Mouse (Mus musculus) c-Kit-negative CD71-positive TER-119-positive erythroid progenitor cells, embryonic 14.5 days (primary cell): Measurements from ENCODE around the gene Sparc.
"Not testable (repeated sequence)": the region's sequence is repeated elsewhere in the genome, so short reads cannot be mapped to it uniquely, and the experiment has no call there.

ENCODE experiments used
- DNase-seq: peaks from one replicate; pipeline ENCODE4 v3.0.0-alpha.2; 2013; ENCODE audit warnings: low read depth, low spot score

Gene Sparc

GRCm38 (mm10) chr11:55436089-55436488 is 13.1 kb upstream of the Sparc start:
- no peak for DNase-seq

- no peak for DNase-seq
Observed at GRCm38 (mm10) chr11:55432981-55433380, 10.0 kb upstream of the Sparc start.

DNA sequence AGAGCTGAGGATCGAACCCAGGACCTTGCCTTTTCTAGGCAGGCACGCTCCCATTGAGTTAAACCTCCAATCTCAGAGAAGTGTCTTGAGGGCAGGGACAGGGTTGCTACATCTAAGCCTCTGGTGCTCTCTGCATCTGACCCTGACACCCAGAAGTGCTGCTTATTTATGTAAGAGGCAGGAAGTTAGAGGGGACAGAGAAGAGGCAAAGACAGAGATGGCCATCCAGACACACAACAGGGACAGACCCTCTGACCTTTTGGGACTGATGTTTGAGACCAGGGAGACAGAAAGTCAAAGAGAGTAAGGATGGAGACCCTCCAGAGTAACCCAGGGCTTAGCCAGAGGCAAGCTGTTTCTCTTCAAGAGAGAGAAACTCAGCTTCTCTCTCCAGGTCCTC is 7.0 kb upstream of the Sparc start:
- no peak for DNase-seq

- DNase-seq, result no peak
Observed at GRCm38 (mm10) chr11:55428186-55429012, 5.4 kb upstream of the Sparc start.

- no peak for DNase-seq
Observed at GRCm38 (mm10) chr11:55424746-55425360, 1.9 kb upstream of the Sparc start.

GRCm38 (mm10) chr11:55423756-55424155 is 773 bp upstream of the Sparc start:
- DNase-seq, result no peak

- no peak for DNase-seq
Observed at GRCm38 (mm10) chr11:55419678-55420307, 3.2 kb downstream of the Sparc start.

DNA sequence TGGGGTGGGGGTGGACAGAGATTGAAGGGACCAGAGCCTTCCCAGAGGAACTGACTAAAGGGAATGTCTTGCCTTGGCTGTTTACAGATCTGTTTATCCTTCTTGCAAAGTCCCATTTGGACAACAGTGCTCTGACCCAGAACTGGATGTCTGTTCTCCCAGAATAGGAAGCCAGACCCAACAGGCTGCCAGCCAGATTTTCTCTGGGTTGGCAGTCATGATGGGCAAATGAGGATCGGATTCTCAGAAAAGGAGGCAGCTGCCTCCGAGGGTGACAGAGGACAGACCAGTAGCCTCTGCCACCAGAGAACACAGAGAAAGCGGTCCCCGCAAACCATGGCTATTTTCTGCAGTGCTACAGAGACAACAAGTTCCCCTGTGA is 3.7 kb downstream of the Sparc start:
- DNase-seq, result no peak

- no peak for DNase-seq
Observed at GRCm38 (mm10) chr11:55418704-55419061, 4.3 kb downstream of the Sparc start.

DNA sequence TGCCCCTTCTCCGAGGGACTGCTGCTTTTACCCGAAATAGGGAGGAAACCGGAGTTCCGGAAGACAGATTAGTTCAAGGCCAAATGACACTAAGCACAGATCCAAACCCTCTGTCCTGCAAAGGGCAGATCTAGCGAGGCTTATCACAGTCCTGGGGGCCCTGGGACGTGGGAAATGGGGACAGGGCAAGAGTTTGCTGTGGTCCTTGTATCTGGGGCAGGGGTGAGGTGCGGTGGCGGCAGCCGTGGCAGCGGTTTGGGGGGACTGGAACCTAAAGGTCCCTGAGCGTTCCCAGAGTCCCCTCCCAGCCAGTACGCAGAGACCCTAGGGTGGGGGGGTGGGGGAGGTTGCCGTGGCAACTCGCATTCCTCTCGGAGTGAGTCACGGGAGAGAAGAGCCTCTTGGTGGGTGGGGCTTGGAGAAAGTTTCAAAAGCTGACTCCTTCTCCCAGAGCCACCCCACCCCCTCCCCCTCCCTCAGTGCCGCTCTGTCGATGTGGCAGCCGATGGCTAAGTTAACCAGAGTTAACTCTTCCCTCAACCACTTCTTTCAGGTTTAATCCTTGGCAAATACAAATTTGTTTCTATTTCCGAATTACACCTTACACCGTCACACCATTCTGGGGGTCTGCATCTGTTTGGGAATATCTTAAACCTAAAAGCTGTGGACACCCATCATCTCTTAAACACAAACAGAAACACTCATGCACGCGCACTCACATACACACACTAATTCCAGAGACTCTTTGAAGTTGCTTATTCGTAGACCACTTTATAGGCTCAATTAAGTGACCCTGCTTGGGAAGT is 4.9 kb downstream of the Sparc start:
- no peak for DNase-seq

DNA sequence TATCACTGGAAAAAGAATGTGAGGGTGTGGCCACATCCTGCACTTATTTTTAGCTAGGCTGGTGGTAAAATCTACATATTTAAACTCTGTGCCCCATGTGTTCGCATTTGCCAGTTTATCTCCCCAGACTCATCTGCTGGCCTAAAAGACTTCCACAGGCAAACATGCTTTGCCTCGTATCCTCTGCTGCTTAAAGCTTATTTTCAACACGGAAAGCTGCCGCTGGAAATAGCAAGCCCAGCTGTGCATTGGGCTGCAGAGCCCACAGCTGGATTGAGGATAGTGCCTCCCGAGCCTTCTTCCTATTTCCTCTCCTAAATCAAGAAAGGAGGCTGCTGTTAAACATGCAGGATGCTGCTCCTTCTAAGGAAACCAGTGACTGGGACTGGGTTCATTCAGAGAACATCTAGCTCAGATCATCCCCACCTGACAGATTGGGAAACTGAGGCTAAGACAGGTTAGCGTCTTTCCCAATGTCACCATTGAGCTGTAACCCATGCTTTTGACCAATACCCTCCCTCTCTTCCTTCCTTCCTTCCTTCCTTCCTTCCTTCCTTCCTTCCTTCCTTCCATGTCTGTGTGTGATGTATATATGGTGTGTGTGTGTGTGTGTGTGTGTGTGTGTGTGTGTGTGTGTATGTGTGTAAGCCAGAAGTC is 6.2 kb downstream of the Sparc start:
- no peak for DNase-seq

- DNase-seq, result not testable (repeated sequence)
Observed at GRCm38 (mm10) chr11:55415731-55416130, 7.3 kb downstream of the Sparc start.

DNA sequence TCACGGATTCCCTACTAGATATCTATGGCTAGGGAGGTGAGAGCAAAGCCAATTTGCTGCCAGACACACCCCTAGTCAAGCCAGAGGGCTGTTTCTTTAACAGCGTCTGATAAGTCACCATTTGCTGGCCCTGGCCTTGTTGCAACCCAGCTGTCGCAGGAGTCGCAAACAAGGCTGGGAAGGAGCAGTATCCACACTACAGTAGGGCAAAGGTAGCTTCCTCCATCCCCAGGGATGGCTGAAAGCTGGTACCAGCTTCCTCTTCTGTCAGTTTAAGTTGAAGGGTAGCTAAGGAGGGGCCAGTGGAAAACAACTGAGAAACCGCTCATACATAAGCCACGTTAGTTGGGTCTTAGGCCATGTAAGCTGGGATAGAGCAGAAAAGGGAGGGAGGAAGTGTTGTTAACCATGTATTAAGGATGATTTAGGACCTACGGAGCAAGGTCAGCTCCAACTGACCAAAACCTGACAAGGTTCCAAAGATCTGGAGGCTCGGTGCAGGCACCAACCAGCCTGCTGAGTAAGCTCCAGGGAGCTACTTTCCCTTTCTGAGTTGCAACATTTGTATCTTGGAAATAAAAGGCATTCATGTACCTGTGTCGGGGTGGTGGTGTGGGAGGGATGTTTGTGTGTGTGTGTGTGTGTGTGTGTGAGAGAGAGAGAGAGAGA is 7.8 kb downstream of the Sparc start:
- DNase-seq, result no peak

GRCm38 (mm10) chr11:55414314-55414713 is 8.7 kb downstream of the Sparc start:
- DNase-seq, result no peak

- DNase-seq, result no peak
Observed at GRCm38 (mm10) chr11:55413416-55413796, 9.6 kb downstream of the Sparc start.

DNA sequence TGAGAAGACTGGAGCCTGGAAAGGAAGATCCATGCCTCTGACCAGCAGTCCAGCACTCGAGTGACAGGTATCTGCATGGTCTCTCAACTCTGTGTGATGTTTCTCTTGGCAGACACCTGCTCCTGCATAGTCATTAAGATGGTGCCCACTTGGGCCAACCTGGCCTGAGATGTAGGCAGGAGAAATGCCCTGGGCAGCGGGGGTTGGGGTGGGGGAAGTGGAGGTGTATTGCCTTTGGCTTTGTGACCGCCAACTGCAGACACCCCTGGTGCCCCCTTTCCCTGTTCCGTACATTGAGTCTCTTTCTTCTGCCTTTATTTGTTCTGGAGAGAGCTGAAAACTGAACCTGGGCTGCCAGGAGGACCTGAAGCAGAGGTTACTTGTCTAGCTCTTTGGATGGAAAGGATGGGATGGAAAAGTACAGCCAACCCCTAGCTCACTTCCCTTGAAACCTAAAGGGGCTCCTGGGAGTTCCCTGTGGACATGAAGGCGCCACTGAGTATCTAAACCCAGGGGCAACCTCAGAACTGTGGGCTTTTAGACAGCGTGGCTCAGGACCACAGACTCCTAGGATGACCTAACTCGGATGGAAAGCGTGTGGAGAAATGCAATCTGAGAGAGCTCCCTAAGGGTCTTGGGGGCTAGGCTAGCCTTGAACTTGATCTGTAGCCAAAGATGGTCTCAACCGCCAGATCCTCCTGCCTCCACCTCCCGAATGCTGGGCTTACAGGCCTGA is 10.1 kb downstream of the Sparc start:
- DNase-seq, result no peak

GRCm38 (mm10) chr11:55412034-55412433 is 10.9 kb downstream of the Sparc start:
- DNase-seq, result no peak

DNA sequence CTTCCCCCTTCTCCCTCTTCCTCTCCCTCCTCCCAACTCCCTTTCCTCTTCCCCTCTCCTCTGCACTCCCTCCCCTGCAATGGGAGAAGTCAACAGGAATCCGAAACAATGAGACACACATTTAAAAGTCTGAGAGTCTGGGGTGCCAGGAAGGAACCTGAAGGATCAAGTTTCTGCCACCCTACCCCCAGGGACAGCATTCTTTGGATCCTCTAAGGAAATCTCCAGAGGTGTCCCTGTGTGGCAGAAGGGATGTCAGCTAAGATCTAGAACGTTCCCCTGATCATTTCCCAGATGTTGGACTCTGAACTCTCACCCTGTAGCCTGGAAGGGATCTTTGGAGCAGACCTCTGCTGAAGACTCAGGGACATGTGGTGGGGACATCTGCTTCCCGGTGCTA is 12.5 kb downstream of the Sparc start:
- DNase-seq, result no peak

DNA sequence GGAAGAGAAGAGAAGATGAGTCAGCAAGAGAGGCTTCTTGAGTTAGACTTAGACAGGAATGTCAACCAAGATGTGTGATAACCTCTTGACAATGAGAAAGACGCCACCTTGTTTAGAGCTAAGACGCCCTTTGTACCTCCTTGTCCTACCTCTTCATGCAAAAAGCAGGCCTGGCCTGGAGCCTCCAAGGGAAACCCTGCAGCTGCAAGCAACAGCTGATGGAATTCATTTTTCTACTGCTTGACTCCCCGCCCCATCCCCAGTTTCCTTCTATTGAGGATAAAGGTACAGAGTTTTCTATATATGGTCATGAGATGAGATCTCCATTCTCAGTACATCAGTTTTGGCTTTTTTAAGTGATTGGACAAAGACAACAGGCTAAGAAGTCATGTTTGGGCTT is 13.0 kb downstream of the Sparc start:
- no peak for DNase-seq

DNA sequence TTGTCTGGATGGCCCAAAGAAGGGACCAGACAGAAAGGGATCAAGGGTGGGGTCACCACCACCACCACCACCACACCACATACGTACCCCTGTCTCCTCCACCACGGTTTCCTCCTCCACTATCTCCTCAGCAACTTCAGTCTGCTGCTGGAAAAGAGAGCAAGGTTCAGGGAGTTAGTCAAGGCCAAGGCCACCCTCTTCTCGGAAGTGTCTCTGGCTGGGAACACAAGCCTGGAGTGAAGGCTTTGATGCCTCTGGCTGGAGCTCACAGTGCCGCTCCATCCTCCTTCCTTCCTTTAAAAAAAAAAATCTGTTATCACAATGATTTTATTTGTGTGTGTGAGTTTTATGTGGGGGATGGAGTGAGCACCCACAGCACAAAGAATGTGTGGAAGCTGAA is 15.8 kb downstream of the Sparc start:
- no peak for DNase-seq
